Mouse (Mus musculus) kidney, adult 2 months (tissue): ENCODE results near the gene Csrnp1. TPM values are rescaled to one million over a fixed set of nuclear protein-coding genes. Genes with fewer than 3 reads are reported as not detected.

Experiments used
- DNase-seq: peaks from one replicate; pipeline ENCODE4 v3.0.0; 2021
- H3K27ac ChIP-seq: fragments of 200-500 bp; 2 replicates; pipeline ENCODE4 v1.5.1; 2012; ENCODE audit warnings: low read depth, low read length, control low read depth, inconsistent platforms; ENCODE audit not compliant: insufficient read depth
- H3K27me3 ChIP-seq: fragments of 200-500 bp; replicated peaks from 2 replicates; pipeline ENCODE4 v1.6.1; 2012; ENCODE audit warnings: mild to moderate bottlenecking, moderate library complexity, low read length, inconsistent platforms; ENCODE audit not compliant: control insufficient read depth, insufficient read depth
- H3K36me3 ChIP-seq: fragments of 200-500 bp; 2 replicates; pipeline ENCODE4 v1.6.1; 2012; ENCODE audit warnings: mild to moderate bottlenecking, moderate library complexity, low read length, inconsistent platforms; ENCODE audit not compliant: control insufficient read depth, insufficient read depth
- H3K4me1 ChIP-seq: fragments of 200-500 bp; 2 replicates; pipeline ENCODE4 v1.6.1; 2011; ENCODE audit warnings: low read length; ENCODE audit not compliant: control insufficient read depth, insufficient read depth
- H3K4me3 ChIP-seq: fragments of 200-500 bp; 2 replicates; pipeline ENCODE4 v1.5.1; 2011; ENCODE audit warnings: mild to moderate bottlenecking, low read depth, low read length, control low read depth; ENCODE audit not compliant: insufficient read depth
- CTCF ChIP-seq: fragments of 200-500 bp; conservative IDR thresholded peaks from 2 replicates; pipeline ENCODE4 v1.5.1; 2011; ENCODE audit warnings: low read depth, mild to moderate bottlenecking, control low read depth, low read length, moderate library complexity, mixed read lengths; ENCODE audit not compliant: insufficient read depth, insufficient read length
- POLR2A ChIP-seq: fragments of 200-500 bp; IDR thresholded peaks from one replicate; pipeline ENCODE4 v1.6.1; 2011; ENCODE audit warnings: low read depth, low read length, control low read depth
- WGBS: fragments of 180-500 bp; shearing (Covaris S2); methylation state at CpG from one replicate; pipeline ENCODE4 v1.1.7; 2018; 5-methylcytosine and 5-hydroxymethylcytosine counted together
- polyA plus RNA-seq: library from polyadenylated mRNA; depleted of rRNA; stranded (reverse); fragments of >200 nt; gene quantifications from 2 replicates; pipeline ENCODE4 v1.2.3, GENCODE M21; 2012; rRNA removed

Csrnp1 gene
- polyA plus RNA-seq, 1 experiment, result 14.8 TPM

GRCm38 (mm10) chr9:119932358-119932757 lies 52.1 kb downstream of the Csrnp1 start:
- whole genome bisulfite sequencing, result 60% methylated on average over 12 of the region's 12 CpGs
- peak; percentile 87 for DNase-seq
- Histone ChIP-seq H3K4me1 (0 out of 2 replicates have a peak, but pooled peaks cover 2% of the 10 kb centered on the region), H3K27me3 (no peaks in the 10 kb centered on the region), H3K36me3 (no peaks in the 10 kb centered on the region; the same call in 1 of the 2 replicates), H3K4me3 (no peak overlapping the region), H3K27ac (no peak overlapping the region; the same call in 1 of the 2 replicates)
- TF ChIP-seq POLR2A (no peak), CTCF (no peak)

GRCm38 (mm10) chr9:119926497-119926896 lies 58.0 kb downstream of the Csrnp1 start:
- no peaks in the 10 kb centered on the region for H3K4me1 ChIP-seq
- DNase-seq, result peak; percentile 10
- H3K36me3 ChIP-seq, result no peaks in the 10 kb centered on the region; the same call in none of the 2 replicates
- no peaks in the 10 kb centered on the region for H3K27me3 ChIP-seq
- no peak overlapping the region for H3K27ac ChIP-seq
- TF ChIP-seq CTCF (no peak), POLR2A (no peak)
- H3K4me3 ChIP-seq, result no peak overlapping the region
- WGBS, result 80% methylated on average over 5 of the region's 5 CpGs

GRCm38 (mm10) chr9:119925729-119926128 lies 58.7 kb downstream of the Csrnp1 start:
- DNase-seq, result peak; percentile 69
- no peaks in the 10 kb centered on the region; the same call in none of the 2 replicates for H3K36me3 ChIP-seq

GRCm38 (mm10) chr9:119925120-119925657 lies 59.3 kb downstream of the Csrnp1 start:
- no peaks in the 10 kb centered on the region for H3K4me1 ChIP-seq
- DNase-seq, result peak; percentile 27
- no peak for TF ChIP-seq CTCF
- TF ChIP-seq POLR2A, result no peak
- H3K36me3 ChIP-seq, result no peaks in the 10 kb centered on the region; the same call in none of the 2 replicates
- no peak overlapping the region for H3K4me3 ChIP-seq
- WGBS, result 74% methylated on average over 16 of the region's 16 CpGs
- no peaks in the 10 kb centered on the region for H3K27me3 ChIP-seq
- no peak overlapping the region for H3K27ac ChIP-seq

More at GRCm38 (mm10) chr9:119925729-119926128, 58.7 kb downstream of the Csrnp1 start:
- Histone ChIP-seq H3K4me1 (no peaks in the 10 kb centered on the region), H3K27ac (no peak overlapping the region), H3K4me3 (no peak overlapping the region), H3K27me3 (no peaks in the 10 kb centered on the region)
- WGBS, result 65% methylated on average over 8 of the region's 8 CpGs
- TF ChIP-seq CTCF, result no peak
- no peak for TF ChIP-seq POLR2A

- TF ChIP-seq POLR2A (no peak), CTCF (no peak)
- no peaks in the 10 kb centered on the region for H3K4me1 ChIP-seq
- H3K36me3 ChIP-seq, result no peaks in the 10 kb centered on the region; the same call in none of the 2 replicates
- WGBS, result 94% methylated on average over 4 of the region's 4 CpGs
- H3K4me3 ChIP-seq, result no peak overlapping the region
- no peak overlapping the region for H3K27ac ChIP-seq
- no peak for DNase-seq
- no peaks in the 10 kb centered on the region for H3K27me3 ChIP-seq
These were observed 61.0 kb downstream of the Csrnp1 start for GRCm38 (mm10) chr9:119923462-119923861.

Other genes starting within 250 kb of the Csrnp1 start
- 0.01 and 0.03 TPM in 2 replicates for gene Scn11a, start 159.2 kb downstream of the Csrnp1 start, polyA plus RNA-seq
- 27.3 and 32.2 TPM in 2 replicates for gene Wdr48, start 89.8 kb downstream of the Csrnp1 start, polyA plus RNA-seq
- 17.8 and 20.7 TPM in 2 replicates for gene Gorasp1, start 47.1 kb downstream of the Csrnp1 start, polyA plus RNA-seq
- gene Ttc21a, start 47.1 kb downstream of the Csrnp1 start, polyA plus RNA-seq, result 0.06 and 0.07 TPM in 2 replicates
- 0.18 and 0.94 TPM in 2 replicates for gene Xirp1, start 38.9 kb upstream of the Csrnp1 start, polyA plus RNA-seq
- gene Cx3cr1, start 85.2 kb upstream of the Csrnp1 start, polyA plus RNA-seq, result 5.5 and 6.1 TPM in 2 replicates
- 0.10 and 0.33 TPM in 2 replicates for gene Ccr8, start 107.5 kb upstream of the Csrnp1 start, polyA plus RNA-seq
- 49.6 and 52.0 TPM in 2 replicates for gene Slc25a38, start 125.7 kb upstream of the Csrnp1 start, polyA plus RNA-seq
- gene Rpsa, start 143.0 kb upstream of the Csrnp1 start, polyA plus RNA-seq, result 1,195 and 1,310 TPM in 2 replicates
- not detected in 2 replicates for gene Mobp, start 165.0 kb upstream of the Csrnp1 start, polyA plus RNA-seq